Mouse (Mus musculus) hindbrain, embryonic 16.5 days (tissue): Measurements from ENCODE around the gene Igf2r. TPM values are rescaled to one million over a fixed set of nuclear protein-coding genes. Genes with fewer than 3 reads are reported as not detected.

ENCODE experiments used
- polyA plus RNA-seq: library from polyadenylated mRNA; unstranded; fragments of >200 nt; fragmentation: Nextera tagmentation; extraction: Ambion mirVana; gene quantifications from 2 replicates; pipeline ENCODE4 v1.2.1, GENCODE M21; 2015

Igf2r gene
- polyA plus RNA-seq, 1 experiment from 2014 or later: 6.4 TPM

Other genes starting within 250 kb of the Igf2r start
- gene Slc22a2, start 185.5 kb downstream of the Igf2r start, polyA plus RNA-seq: 1.0 and 2.5 TPM in 2 replicates
- gene Slc22a1, start 93.8 kb downstream of the Igf2r start, polyA plus RNA-seq: not detected in 2 replicates
- 0.18 TPM in 1 of 2 replicates, not detected in the other for gene Mas1, start 98.5 kb upstream of the Igf2r start, polyA plus RNA-seq
- not detected in 2 replicates for gene Mrgprh, start 106.4 kb upstream of the Igf2r start, polyA plus RNA-seq
- 0.78 and 1.7 TPM in 2 replicates for gene Pnldc1, start 140.6 kb upstream of the Igf2r start, polyA plus RNA-seq
- gene Tcp1, start 146.0 kb upstream of the Igf2r start, polyA plus RNA-seq: 341 and 344 TPM in 2 replicates
- gene Mrpl18, start 146.7 kb upstream of the Igf2r start, polyA plus RNA-seq: 118 and 123 TPM in 2 replicates
- gene Acat3, start 170.9 kb upstream of the Igf2r start, polyA plus RNA-seq: 0.95 and 0.96 TPM in 2 replicates
- gene Acat2, start 191.1 kb upstream of the Igf2r start, polyA plus RNA-seq: 333 and 335 TPM in 2 replicates
- 98.3 and 116 TPM in 2 replicates for gene Wtap, start 224.5 kb upstream of the Igf2r start, polyA plus RNA-seq
- 139 and 149 TPM in 2 replicates for gene Sod2, start 237.2 kb upstream of the Igf2r start, polyA plus RNA-seq